Mouse (Mus musculus) embryo, embryonic 9.5 days (tissue): ENCODE measurements at regions not wholly inside any gene's neighbourhood (a gene's known extent, or its start where the extent isn't known, plus 50 kb on each side); places are given as distances from the start of the nearest gene placed in this dataset.
"Not testable (repeated sequence)": the region's sequence is repeated elsewhere in the genome, so short reads cannot be mapped to it uniquely, and the experiment has no call there.

Experiments used
- DNase-seq: peaks from one replicate; pipeline ENCODE4 v3.0.0-alpha.2; 2017; ENCODE audit errors: extremely low spot score

DNA sequence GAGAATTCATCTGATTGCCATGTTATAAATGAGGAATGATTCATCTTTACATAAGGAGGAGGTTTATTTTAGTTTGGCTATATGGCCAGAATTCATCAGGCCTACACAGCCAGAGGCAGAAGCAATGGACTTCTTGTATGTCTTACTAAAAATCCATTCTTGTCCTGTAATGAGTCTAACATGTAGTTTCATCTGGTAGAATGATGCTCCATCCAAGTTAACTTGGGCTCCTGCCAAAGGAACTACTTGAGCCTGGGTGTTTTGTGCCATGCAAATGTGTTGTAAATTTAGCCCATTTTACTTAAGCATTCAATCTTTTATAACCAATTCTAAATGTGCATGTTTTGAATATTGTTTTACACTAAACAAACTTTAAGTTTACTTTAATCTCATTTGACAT is 462.9 kb upstream of the Pom121l12 start:
- no peak for DNase-seq

DNA sequence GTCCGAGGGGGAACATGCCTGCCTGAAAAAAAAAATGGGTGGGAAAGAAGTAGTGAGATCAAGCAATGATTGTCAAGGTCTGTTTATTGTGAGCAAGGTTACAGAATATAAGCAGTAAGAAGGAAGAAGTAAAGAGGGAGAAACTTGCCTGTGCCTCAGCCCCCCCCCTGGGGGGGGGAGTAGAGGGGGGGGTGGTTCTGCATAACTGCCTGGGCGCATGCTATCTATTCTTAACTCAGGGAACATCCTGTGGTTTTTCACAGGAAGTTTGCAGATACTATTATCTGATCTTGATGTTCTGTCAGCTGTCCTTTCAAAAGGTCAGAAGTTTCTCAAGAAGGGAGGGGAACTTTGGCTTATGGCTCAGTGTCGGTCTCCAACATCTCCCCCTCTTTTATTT is 456.7 kb upstream of the Pom121l12 start:
- DNase-seq = not testable (repeated sequence)

DNA sequence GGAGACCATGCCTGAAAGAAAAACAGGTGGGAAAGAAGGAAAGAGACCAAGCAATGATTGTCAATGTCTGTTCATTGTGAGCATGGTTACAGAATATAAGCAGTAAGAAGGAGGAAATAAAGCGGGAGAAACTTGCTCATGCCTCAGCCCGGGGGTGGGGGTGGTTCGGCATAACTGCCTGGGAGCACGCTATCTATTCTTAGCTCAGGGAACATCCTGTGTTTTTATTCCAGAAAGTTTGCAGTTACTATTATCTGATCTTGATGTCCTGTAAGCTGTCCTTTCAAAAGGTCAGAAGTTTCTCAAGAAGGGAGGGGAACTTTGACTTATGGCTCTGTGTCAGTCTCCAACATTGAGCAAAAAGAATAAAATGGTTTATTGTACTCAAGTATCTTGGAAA is 451.4 kb upstream of the Pom121l12 start:
- DNase-seq = no peak

DNA sequence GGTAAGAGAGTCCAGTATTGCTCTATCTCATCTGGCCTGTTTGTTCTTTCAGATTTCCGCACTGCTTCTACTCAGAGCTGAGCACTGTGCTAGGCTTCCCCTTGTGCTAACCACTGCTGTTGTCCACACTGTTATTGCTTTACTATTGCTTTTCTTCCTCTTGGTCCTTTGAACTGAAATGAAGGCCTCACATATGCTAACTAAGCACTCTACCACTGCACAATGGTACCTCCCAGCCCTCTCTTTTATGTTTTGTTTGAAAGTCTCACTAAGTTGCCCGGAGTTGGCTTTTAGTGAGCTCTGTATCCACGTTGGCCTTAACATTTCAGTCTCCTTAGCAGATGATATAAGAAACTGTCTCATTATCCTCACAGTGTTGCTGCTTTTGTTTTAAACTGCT is 439.7 kb upstream of the Pom121l12 start:
- DNase-seq = no peak

DNA sequence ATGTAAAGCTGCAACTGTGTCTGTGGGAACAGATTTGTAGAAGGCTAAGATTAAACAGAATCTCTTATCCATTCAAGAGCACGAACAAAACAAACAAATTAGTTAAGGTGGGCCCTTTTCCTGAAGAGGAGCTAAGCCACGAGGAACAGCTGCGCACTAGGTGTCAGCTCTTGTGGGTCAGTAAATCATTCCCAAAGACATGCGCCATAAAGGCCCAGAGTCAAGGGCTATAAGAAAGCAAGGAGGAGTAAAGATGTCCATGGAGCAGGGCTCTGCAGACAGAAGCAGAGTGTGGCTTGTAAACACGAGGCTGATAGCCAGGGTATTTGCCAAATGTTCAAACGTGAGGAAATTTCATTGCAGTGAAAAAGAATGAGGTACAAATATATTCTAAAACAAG is 429.6 kb upstream of the Pom121l12 start:
- DNase-seq = no peak

- no peak for DNase-seq
Measured at GRCm38 (mm10) chr11:14174594-14174993, 424.5 kb upstream of the Pom121l12 start.

DNA sequence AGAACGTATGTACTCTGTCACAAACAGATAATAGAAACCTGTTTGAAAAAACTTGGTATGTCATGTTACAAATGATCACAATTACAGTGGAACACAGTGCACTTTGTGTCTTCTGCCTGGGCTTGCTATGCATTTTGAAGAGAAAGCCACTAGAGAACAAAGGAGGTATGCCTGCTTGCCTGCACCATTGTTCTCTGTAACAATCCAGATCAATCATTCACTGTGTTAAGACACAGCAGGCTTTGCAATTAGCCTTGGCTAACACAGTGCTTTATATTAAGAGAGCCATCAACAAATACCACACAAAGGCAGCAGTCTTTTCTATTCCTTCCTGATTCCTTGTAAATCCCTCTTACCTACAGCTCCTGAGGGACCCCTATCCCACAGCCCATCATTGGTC is 417.1 kb upstream of the Pom121l12 start:
- DNase-seq = peak; percentile 33

GRCm38 (mm10) chr11:14182466-14182865 is 416.6 kb upstream of the Pom121l12 start:
- DNase-seq = no peak

- DNase-seq = no peak
Measured at GRCm38 (mm10) chr11:14183258-14183968, 415.7 kb upstream of the Pom121l12 start.

DNA sequence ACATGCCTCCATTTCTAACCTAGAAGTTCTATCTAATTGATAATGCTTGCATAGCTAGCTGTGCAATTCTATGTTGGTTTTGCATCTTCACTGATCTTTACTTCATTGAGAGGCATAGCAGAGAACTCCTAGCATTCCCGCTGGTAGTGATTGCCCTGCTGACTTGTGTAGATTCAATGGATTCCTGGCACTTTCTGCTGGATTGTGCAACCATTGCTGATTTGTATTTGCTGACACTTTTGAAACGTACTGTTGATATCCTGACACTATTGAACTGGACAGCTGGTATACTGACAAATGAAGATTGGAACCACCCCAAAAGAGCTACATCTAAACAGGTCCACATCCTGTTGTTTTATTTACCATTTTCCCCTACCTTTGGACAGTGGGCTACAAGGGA is 404.0 kb upstream of the Pom121l12 start:
- DNase-seq = no peak
